Mouse (Mus musculus) kidney, postnatal 10 days (tissue): ENCODE measurements at regions not wholly inside any gene's neighbourhood (a gene's known extent, or its start where the extent isn't known, plus 50 kb on each side); places are given as distances from the start of the nearest gene placed in this dataset.
A peak's percentile ranks its signal among the peaks of the same experiment; 100 is the strongest.
"Not testable (repeated sequence)": the region's sequence is repeated elsewhere in the genome, so short reads cannot be mapped to it uniquely, and the experiment has no call there.

Source experiments
- DNase-seq: peaks from one replicate; pipeline ENCODE4 v3.0.0; 2021; ENCODE audit warnings: mixed read lengths

DNA sequence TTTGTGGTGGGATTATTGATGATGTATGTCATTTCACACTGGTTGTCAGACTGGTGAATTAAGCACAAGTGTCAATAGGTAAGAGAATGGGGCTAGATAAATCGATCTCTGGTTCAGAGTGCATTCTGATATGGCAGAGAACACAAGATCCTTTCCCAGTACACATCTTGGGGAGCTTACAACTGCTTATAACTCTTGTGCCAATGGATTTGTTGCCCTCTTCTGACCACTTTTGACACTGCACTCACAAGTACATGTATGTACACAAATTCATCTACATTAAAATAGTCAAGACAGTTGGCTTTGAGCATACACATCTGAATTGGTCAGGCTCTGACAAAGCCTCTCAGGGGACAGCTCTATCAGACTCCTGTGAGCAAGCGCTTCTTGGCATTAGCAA lies 738.1 kb downstream of the Trib2 start:
- peak; percentile 13 for DNase-seq

DNA sequence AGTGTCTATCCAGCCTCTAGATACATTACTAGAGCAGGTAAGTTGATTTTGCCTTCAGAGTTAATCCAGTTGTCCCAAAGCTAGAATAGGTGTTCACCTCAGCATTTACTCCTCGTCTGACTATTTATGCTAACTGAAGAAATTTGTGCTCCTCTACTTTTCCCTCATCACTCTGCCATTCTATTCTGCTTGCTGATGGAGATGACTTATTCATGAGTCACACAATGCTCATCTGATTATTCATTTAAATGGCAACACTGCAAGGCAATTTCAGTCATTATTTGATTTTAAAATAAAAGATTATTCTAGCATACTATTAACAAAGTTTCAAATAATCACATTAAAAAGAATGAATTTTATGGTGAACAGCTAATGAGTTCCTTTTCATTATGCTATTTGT lies 752.4 kb downstream of the Trib2 start:
- no peak for DNase-seq

DNA sequence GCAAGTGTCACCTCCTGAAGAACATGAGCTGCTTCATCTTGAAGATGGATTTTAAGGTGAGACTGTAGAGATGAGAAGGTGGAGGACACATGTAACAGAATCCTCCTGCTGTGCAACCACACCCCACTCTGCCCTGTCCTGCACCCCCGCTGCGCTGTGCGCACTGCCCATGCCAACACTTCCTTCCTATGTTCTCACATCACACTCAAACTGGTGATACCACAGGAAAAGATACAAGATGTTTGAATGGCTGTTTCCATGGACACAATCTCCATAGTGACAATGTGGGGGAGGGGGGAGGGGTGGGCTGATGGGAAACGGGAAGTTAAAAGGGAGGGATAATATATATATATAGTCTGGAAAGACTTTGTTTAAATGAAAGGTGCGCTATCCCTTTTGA lies 765.3 kb downstream of the Trib2 start:
- DNase-seq, result no peak

DNA sequence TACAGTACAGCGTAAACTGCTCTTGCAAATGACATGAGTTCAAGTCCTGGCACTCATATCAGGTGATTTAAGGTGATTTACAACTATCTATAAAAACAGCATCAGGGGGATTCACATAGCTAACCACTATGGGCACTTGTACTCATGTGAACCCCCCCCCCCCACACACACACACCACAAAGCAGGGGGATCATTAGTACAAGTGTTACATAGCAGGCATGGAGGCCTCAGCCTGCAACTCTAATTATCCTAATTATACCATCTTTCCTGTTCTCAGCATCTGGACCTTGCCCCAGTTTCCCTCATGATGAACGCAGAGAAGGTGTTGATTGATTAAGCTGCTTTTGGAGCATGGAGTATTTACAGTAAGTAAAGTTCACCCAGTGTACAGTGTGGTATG lies 773.5 kb downstream of the Trib2 start:
- DNase-seq, result no peak

DNA sequence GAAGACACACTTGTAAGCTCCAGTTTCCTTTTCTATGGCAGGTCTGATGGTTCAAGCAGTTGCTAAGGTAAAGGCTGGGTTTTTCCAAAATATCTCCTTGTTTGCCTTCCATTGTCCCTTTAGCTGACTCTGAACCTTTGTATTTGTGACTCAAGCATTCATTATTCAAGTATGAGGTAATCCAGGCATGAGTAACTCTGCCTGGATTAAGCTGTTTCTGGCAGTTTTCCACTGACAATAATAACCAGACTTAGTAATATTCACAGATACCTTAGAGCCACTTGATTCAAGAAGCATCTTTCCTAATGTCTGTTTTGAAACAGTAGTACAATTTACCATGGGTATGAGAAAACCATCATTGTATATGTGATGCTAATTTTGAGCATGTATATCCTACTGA lies 805.6 kb downstream of the Trib2 start:
- no peak for DNase-seq

DNA sequence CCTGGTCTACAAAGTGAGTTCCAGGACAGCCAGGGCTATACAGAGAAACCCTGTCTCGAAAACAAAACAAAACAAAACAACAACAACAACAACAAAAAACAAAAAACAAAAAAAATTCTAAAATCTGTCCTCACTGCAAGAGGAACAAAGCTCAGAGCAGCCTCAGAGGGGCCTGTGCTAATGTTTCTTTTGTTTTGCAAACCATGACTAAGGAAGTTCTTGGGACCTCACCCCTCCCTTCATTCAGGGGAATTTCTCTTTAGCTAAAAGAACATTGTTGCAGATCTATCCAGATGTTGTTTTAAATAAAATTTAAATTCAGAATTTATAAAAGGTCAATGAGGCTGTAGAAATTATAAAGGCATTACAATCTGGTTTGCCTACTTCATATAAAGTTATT lies 814.3 kb downstream of the Trib2 start:
- DNase-seq, result not testable (repeated sequence)
